Mouse (Mus musculus): ENCODE measurements at regions not wholly inside any gene's neighbourhood (a gene's known extent, or its start where the extent isn't known, plus 50 kb on each side); places are given as distances from the start of the nearest gene placed in this dataset.

DNA sequence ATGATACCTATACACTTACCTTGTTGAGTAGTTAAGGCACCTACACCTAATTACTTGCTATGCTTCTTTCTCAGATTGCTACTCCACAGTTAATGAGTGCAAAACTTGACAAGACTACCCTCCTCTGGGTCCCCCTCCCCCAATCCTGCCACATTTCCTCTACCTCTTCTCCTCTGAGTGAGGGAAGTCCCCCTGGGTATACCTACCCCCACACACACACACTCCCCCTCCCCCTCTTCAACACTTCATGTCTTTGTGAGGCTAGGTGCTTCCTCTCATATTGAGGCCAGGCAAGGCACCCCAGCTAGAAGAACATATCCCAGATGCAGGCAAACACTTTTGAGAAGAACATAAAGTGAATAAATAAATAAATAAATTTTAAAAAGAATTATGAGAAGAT, 90.3 kb upstream of the Ube2e3 start:
- TF ChIP-seq POLR2A (IDR thresholded peaks at IDR 0.05; ENCODE audit: low read depth, low read length) = no peak
- no peak for TF ChIP-seq CTCF (conservative IDR thresholded peaks at IDR 0.05; ENCODE audit: insufficient read depth, insufficient read length, low read depth, low read length)

All from kidney, adult 2 months (tissue).